Mouse (Mus musculus): Measurements from ENCODE around the gene Nkiras2.
A peak's percentile ranks its signal among the peaks of the same experiment; 100 is the strongest.
"Not testable (repeated sequence)": the region's sequence is repeated elsewhere in the genome, so short reads cannot be mapped to it uniquely, and the experiment has no call there.

Gene Nkiras2

DNA sequence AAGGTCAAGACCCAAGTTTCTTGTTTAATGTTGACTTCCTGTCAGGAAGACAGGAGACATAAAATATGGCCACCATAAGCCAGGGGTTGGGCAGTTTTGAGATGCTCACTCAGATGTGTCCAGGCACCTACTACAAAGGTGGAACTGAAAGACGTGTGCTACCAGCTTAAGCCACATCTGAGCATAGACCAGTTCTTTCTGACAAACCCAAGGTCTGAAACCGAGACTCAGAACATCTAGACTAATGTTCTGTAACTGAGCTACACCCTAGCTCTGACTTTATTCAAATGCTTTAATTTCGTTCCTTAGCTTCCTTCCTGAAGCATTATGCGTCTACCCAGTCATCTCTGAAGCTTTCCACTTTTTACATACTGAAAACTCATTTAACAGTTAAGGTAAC is 21.0 kb upstream of the Nkiras2 start:
- DNase-seq (ENCODE audit: extremely low read depth, low read depth, low spot score), result no peak

GRCm38 (mm10) chr11:100601372-100601771 is 17.7 kb upstream of the Nkiras2 start:
- DNase-seq (ENCODE audit: extremely low read depth, low read depth, low spot score), result no peak

DNA sequence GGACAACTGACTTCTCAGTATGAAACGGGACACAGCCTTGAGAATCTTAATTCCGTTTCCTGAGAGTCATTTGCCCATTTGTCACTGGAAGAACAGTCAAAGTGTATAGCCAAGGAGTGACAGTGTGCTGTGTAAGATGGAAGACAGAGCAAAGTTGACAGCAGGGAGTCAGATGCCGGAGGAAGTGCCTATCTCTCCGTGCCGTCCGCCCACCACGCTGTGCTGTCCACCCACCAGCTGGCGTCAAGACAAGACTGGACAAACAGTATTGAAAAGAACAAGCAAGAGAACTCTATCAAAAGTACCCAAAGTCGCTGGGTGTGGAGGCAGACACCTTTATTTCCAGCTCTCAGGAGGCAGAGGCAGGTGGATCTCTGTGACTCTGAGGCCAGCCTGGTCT is 15.9 kb upstream of the Nkiras2 start:
- DNase-seq (ENCODE audit: extremely low read depth, low read depth, low spot score), result no peak

- DNase-seq (ENCODE audit: extremely low read depth, low read depth, low spot score), result no peak
Measured at GRCm38 (mm10) chr11:100603813-100604212, 15.2 kb upstream of the Nkiras2 start.

DNA sequence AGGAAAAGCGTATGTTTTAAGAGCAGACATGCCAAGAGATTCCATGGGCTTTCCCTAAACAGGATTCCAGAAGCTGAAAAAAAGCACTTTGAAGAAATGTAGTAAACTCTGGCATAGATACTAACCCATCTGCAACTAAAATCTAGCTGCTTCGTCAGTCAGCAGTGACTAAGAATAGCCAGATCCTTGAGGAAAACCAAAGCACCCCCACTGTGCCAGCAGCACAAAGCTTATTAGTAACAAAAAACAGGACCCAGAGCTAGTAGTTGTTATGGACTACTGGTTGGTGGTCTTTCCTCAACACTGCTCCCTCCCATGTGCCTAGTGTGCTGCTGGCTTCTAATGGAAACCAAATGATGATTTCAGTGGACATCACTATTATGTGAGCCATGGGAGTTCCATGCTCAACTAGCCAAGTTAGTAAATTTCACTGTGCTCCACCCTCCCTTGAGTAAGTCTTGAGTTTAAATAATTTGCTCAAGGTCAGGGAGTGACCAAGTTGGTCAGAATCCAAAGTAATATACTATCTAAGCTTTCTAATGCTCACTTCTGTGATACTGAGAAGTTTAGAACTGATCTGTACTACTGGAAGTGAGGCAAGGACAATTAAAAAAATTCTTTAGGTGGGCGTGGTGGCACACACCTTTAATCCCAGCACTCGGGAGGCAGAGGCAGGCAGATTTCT is 14.6 kb upstream of the Nkiras2 start:
- DNase-seq (ENCODE audit: extremely low read depth, low read depth, low spot score), result no peak

- no peak for DNase-seq (ENCODE audit: extremely low read depth, low read depth, low spot score)
Measured at GRCm38 (mm10) chr11:100605451-100605850, 13.6 kb upstream of the Nkiras2 start.

GRCm38 (mm10) chr11:100607121-100607520 is 11.9 kb upstream of the Nkiras2 start:
- no peak for DNase-seq (ENCODE audit: extremely low read depth, low read depth, low spot score)

DNA sequence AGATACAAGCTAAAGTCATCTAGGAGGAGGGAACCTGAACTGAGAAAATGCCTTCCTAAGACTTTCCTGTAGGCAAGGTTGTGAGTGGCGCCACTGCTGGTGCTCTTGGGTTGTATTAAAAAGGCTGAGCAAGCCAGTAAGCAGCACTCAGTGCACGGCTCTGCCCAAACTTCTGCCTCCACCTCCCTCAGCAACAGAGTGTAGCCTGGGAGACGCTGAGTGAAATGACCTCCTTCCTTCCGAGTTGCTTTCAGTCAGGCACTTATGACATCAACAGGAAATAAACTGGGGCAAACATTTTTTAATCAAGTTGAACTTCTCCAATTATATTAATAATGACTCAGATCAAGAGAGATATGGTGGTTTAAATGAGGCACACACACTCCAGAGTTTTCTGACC is 10.2 kb upstream of the Nkiras2 start:
- DNase-seq (ENCODE audit: extremely low read depth, low read depth, low spot score), result no peak

GRCm38 (mm10) chr11:100609355-100609996 is 9.6 kb upstream of the Nkiras2 start:
- DNase-seq (ENCODE audit: extremely low read depth, low read depth, low spot score), result no peak

DNA sequence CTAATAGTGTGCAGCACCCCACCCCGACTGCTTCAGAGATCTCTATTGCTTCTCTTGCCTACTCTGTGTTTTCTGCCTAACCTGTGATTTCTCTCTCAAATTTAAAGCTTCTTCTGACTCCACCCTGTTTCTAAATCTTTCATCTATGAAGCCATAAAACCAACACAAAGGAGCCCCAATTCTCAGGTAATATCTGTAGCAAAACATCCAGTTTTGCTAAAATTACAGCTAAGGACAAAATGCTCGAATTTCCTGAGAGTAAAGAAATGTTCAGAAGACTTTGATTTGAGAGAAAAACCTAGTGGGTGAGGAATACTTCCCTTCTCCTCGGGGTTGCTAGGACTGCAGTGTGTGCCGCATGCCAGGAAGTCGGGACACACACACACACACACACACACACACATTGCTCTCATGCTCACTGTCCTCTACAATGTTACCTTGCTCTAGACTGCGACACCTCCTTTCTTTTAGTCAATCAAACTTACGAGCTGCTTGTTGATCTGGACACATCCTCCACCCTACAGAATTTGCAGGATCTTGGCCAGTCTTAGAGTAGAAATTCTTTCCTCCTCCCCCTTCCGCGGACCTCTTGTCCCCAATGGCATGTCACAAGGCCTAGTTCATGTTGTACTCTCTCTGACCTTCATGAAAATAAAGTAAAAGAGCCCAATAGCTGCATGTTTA is 8.9 kb upstream of the Nkiras2 start:
- no peak for DNase-seq (ENCODE audit: extremely low read depth, low read depth, low spot score)

GRCm38 (mm10) chr11:100611627-100612026 is 7.4 kb upstream of the Nkiras2 start:
- DNase-seq (ENCODE audit: extremely low read depth, low read depth, low spot score), result no peak

GRCm38 (mm10) chr11:100613241-100613640 is 5.8 kb upstream of the Nkiras2 start:
- no peak for DNase-seq (ENCODE audit: extremely low read depth, low read depth, low spot score)

DNA sequence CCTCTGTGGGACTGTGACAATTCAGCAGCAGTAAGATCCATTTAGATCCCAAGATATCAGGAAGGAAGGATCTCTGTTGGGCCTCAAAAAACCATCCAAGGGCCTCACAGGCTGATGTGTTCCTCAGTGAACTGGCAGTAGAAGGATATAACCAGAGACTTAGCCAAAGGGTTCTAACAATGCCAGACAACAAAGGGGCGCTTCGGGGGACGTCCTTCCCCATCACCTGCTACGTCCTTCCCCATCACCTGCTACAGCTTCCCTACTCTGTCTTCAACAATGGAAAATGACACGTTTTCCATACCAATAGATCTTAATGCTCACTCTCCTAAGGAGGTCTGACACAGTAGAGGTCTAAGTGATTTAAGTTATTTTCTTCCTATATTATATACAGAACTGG is 2.7 kb upstream of the Nkiras2 start:
- DNase-seq (ENCODE audit: extremely low read depth, low read depth, low spot score), result no peak

DNA sequence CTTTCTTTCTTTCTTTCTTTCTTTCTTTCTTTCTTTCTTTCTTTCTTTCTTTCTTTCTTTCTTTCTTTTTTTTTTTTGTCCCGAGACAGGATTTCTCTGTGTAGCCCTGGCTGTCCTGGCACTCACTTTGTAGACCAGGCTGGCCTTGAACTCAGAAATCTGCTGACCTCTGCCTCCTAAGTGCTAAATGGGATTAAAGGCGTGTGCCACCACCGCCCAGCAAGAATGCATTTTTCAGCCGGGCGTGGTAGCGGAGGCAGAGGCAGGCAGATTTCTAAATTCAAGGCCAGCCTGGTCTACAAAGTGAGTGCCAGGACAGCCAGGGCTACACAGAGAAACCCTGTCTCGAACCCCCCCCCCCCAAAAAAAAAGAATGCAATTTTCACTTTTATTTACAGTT is 2.2 kb upstream of the Nkiras2 start:
- DNase-seq (ENCODE audit: extremely low read depth, low read depth, low spot score), result not testable (repeated sequence)

DNA sequence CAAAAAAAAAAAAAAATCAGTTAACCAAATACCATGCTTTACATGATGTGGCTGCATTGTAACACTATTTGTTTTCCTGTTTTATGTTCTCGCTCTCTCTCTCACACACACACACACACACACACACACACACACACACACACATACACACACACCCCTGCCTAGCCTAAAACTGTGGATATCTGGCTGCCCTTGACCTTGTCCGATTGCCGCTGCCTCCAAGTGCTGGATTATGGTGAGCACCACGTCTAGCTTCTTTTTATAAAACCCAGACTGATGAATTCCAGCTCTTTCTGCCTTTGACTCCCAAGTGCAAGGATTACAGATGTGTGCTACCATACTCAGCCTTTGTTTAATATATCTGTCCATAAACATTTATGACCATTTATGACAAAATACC is 1.6 kb upstream of the Nkiras2 start:
- no peak for DNase-seq (ENCODE audit: extremely low read depth, low read depth, low spot score)

GRCm38 (mm10) chr11:100619485-100619975 is 486 bp downstream of the Nkiras2 start:
- DNase-seq (ENCODE audit: extremely low read depth, low read depth, low spot score), result no peak

GRCm38 (mm10) chr11:100619982-100620381 is 938 bp downstream of the Nkiras2 start, which contains the start of gene Dnajc7:
Dnajc7 (minus strand) TSS chr11:100620168.
- no peak for DNase-seq (ENCODE audit: extremely low read depth, low read depth, low spot score)

DNA sequence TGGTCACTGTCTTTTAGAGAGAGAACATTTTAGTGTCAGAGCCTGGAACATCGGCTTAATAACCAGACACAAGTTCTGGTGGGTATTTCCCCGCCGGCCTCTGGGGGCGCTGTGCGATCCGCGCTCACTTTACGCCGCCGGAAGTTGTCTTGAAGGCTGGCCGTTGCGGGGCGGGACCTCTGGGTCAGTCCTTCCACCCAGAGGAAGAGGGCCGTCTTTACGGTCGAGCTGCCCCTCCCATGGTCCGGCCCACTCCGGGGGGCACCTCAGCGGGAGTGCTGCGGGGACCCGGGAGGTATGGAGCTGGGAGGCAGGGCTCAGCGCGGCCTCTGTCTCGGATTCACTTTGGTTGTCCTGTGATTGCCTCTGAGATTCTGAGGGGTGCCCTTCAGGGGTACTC is 3.7 kb downstream of the Nkiras2 start:
- peak; percentile 50 for DNase-seq (ENCODE audit: extremely low read depth, low read depth, low spot score)

- no peak for DNase-seq (ENCODE audit: extremely low read depth, low read depth, low spot score)
Measured at GRCm38 (mm10) chr11:100623867-100624266, 4.8 kb downstream of the Nkiras2 start.

- DNase-seq (ENCODE audit: extremely low read depth, low read depth, low spot score), result no peak
Measured at GRCm38 (mm10) chr11:100625754-100626700, 7.0 kb downstream of the Nkiras2 start.

- no peak for DNase-seq (ENCODE audit: extremely low read depth, low read depth, low spot score)
Measured at GRCm38 (mm10) chr11:100626701-100627195, 7.7 kb downstream of the Nkiras2 start.

Data from fat pad, adult 2 months (tissue).